Mouse (Mus musculus) left cerebral cortex, postnatal 25 days (tissue): ENCODE results near the gene Gm21693. TPM values are rescaled to one million over a fixed set of nuclear protein-coding genes. Genes with fewer than 3 reads are reported as not detected.
"Not testable (repeated sequence)": the region's sequence is repeated elsewhere in the genome, so short reads cannot be mapped to it uniquely, and the experiment has no call there.

Source experiments
- DNase-seq, 2 experiments: peaks; one replicate each; pipeline ENCODE4 v3.0.0; 2022; ENCODE audit warnings: low spot score in 2 of 2, mixed read lengths in 1 of 2
- intact Hi-C: fragments of 180-260 bp; cut with DNase I; formaldehyde crosslinking; loops from one replicate; pipeline ENCODE4 v1.15.1; 2025
- total RNA-seq, 2 experiments: library from RNA; stranded (reverse); gene quantifications; 2 replicates each; pipeline ENCODE4 v1.2.3; 2021

Gm21693 gene
- not detected for total RNA-seq

DNA sequence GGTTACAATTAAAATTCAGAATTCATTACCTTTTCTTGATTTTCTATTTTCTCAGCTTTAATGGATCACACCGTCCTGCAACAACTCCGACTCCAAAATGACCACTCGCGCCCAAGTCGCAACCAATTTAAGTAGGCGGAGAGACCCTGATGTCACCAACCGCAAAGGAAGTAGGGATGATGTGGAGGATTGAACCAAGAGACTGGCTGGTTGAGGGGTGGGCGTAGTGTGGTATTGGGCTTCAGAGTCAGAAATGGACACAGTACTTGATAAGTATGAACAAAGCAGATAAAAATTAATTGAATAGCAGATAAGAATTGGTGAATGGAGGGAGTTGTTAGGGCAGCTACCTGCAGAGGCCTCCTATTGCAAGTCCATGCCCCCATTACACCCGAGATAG is at the start of gene Gm21693:
TSS of gene Gm21693 (minus strand) at position 101 of the 400 bp plus-strand sequence.
- DNase-seq, intact Hi-C loops: not testable (repeated sequence)

DNA sequence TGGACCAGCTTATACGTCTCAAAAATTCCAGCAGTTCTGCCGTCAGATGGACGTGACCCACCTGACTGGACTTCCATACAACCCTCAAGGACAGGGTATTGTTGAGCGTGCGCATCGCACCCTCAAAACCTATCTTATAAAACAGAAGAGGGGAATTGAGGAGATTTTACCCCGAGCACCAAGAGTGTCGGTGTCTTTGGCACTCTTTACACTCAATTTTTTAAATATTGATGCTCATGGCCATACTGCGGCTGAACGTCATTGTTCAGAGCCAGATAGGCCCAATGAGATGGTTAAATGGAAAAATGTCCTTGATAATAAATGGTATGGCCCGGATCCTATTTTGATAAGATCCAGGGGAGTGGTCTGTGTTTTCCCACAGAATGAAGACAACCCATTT is 4.5 kb downstream of the Gm21693 start:
- peak; percentile 1 for DNase-seq

DNA sequence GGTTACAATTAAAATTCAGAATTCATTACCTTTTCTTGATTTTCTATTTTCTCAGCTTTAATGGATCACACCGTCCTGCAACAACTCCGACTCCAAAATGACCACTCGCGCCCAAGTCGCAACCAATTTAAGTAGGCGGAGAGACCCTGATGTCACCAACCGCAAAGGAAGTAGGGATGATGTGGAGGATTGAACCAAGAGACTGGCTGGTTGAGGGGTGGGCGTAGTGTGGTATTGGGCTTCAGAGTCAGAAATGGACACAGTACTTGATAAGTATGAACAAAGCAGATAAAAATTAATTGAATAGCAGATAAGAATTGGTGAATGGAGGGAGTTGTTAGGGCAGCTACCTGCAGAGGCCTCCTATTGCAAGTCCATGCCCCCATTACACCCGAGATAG is 38.8 kb downstream of the Gm21693 start, which contains the start of gene Gm21677:
TSS of gene Gm21677 (minus strand) at position 101 of the 400 bp plus-strand sequence.
- DNase-seq, intact Hi-C loops: not testable (repeated sequence)

More for the DNA sequence above, 4.5 kb downstream of the Gm21693 start:
- intact Hi-C loops = not testable (repeated sequence)

Other genes with a start within 250 kb of the Gm21693 start
- not detected for gene Gm21677, start 38.9 kb downstream of the Gm21693 start, total RNA-seq
- gene Gm21704, start 64.8 kb upstream of the Gm21693 start, total RNA-seq = not detected
- gene Gm21708, start 64.8 kb upstream of the Gm21693 start, total RNA-seq = not detected